Mouse (Mus musculus) limb, embryonic 14.5 days (tissue): ENCODE measurements around the gene Fhit. TPM values are rescaled to one million over a fixed set of nuclear protein-coding genes. Genes with fewer than 3 reads are reported as not detected.
A peak's percentile ranks its signal among the peaks of the same experiment; 100 is the strongest.

Source experiments
- ATAC-seq: fragments of 200-750 bp; cut with Nextera tagmentation; 2 replicates; pipeline ENCODE4 v1.8.0; 2017; ENCODE audit warnings: low read depth, moderate number of reproducible peaks, moderate TSS enrichment; ENCODE audit not compliant: low FRiP score
- DNase-seq: peaks from one replicate; pipeline ENCODE4 v3.0.0-alpha.2; 2015; ENCODE audit warnings: low spot score
- H3K27ac ChIP-seq: fragments of 300-500 bp; sonication (generic); replicated peaks from 2 replicates; pipeline ENCODE4 v1.5.1; 2014; ENCODE audit warnings: low read depth, mild to moderate bottlenecking, low read length, moderate library complexity, mixed read lengths
- H3K27me3 ChIP-seq: fragments of 300-500 bp; sonication (generic); 2 replicates; pipeline ENCODE4 v1.6.1; 2014; ENCODE audit warnings: low read length, mixed read lengths; ENCODE audit not compliant: control insufficient read depth, insufficient read depth
- H3K36me3 ChIP-seq: fragments of 300-500 bp; sonication (generic); 2 replicates; pipeline ENCODE4 v1.6.1; 2014; ENCODE audit warnings: mild to moderate bottlenecking, low read length, moderate library complexity, mixed read lengths; ENCODE audit not compliant: control insufficient read depth, insufficient read depth
- H3K4me1 ChIP-seq: fragments of 300-500 bp; sonication (generic); 2 replicates; pipeline ENCODE4 v1.6.1; 2014; ENCODE audit warnings: antibody characterized with exemption, low read length, mixed read lengths; ENCODE audit not compliant: control insufficient read depth, insufficient read depth
- H3K4me2 ChIP-seq: fragments of 300-500 bp; sonication (generic); replicated peaks from 2 replicates; pipeline ENCODE4 v1.6.1; 2014; ENCODE audit warnings: low read depth, mild to moderate bottlenecking, low read length, moderate library complexity; ENCODE audit not compliant: severe bottlenecking
- H3K4me3 ChIP-seq: fragments of 300-500 bp; sonication (generic); replicated peaks from 2 replicates; pipeline ENCODE4 v1.5.1; 2014; ENCODE audit warnings: low read length
- H3K9ac ChIP-seq: fragments of 300-500 bp; sonication (generic); 2 replicates; pipeline ENCODE4 v1.6.1; 2014; ENCODE audit warnings: mild to moderate bottlenecking, low read depth, low read length, moderate library complexity; ENCODE audit not compliant: severe bottlenecking
- H3K9me3 ChIP-seq: fragments of 300-500 bp; sonication (generic); 2 replicates; pipeline ENCODE4 v1.6.1; 2016; ENCODE audit warnings: low read length; ENCODE audit not compliant: control insufficient read depth
- POLR2A ChIP-seq: fragments of 200-500 bp; IDR thresholded peaks from 2 replicates; pipeline ENCODE4 v1.8.0; 2012; ENCODE audit warnings: inconsistent platforms, mild to moderate bottlenecking, moderate library complexity, borderline replicate concordance; ENCODE audit not compliant: insufficient read depth, insufficient read length; ENCODE audit errors: extremely low read depth
- WGBS: fragments of 180-500 bp; shearing (Covaris S2); extraction: QIAGEN DNeasy Blood & Tissue Kit; methylation state at CpG from one replicate; pipeline ENCODE4 v1.1.7; 2014; 5-methylcytosine and 5-hydroxymethylcytosine counted together
- polyA plus RNA-seq, 2 experiments: library from polyadenylated mRNA; depleted of rRNA in 1 of 2; stranded (reverse) in 1 of 2; unstranded in 1 of 2; fragments of >200 nt; fragmentation: Nextera tagmentation in 1 of 2; extraction: Ambion mirVana in 1 of 2; gene quantifications; 2 replicates each; pipeline versions ENCODE4 v1.2.1 to v1.2.3; 2012 to 2014

Fhit gene
- polyA plus RNA-seq, 2 experiments: 3.5 to 7.6 TPM

- DNase-seq (no peak), ATAC-seq (no peak)
- TF ChIP-seq POLR2A: no peak
- no peaks in the 10 kb centered on the region; the same call in 1 of the 2 replicates for H3K4me1 ChIP-seq
- no peak overlapping the region for H3K9ac ChIP-seq
- no peak overlapping the region for H3K27ac ChIP-seq
- WGBS: 50% methylated on average over 3 of the region's 3 CpGs
- H3K4me2 ChIP-seq: no peak overlapping the region
- H3K9me3 ChIP-seq: no peaks in the 10 kb centered on the region
- no peaks in the 10 kb centered on the region for H3K27me3 ChIP-seq
- no peak overlapping the region for H3K4me3 ChIP-seq
- H3K36me3 ChIP-seq: no peaks in the 10 kb centered on the region
Measured at GRCm38 (mm10) chr14:9620902-9621540, 1540.8 kb downstream of the Fhit start.

DNA sequence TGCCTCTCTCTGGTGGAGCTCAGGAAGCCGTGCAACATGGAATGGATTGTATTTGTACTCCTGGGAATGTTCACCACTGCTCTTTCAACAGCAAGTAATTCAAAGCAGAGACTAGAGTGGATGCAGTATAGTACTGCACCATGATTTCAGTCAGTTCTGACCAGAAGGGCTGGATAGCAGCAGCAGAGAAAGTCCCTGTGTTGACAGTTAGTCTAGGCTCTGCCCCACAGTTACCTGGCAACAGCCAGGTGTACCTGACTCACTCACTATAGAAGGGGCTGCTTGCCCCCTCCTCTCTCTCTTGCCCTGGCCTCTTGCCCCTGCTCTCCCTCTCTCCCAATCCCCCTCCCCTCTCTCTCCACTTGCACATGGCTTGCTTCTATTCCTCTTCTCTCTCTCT, 1542.0 kb downstream of the Fhit start:
- H3K36me3 ChIP-seq: no peaks in the 10 kb centered on the region
- ATAC-seq: no peak
- no peaks in the 10 kb centered on the region for H3K27me3 ChIP-seq
- no peak for DNase-seq
- H3K4me1 ChIP-seq: no peaks in the 10 kb centered on the region; the same call in 1 of the 2 replicates
- no peak overlapping the region for H3K9ac ChIP-seq
- 4% methylated on average over 1 of the region's 1 CpGs for WGBS
- H3K4me3 ChIP-seq: no peak overlapping the region
- H3K9me3 ChIP-seq: no peaks in the 10 kb centered on the region
- no peak for TF ChIP-seq POLR2A
- no peak overlapping the region for H3K4me2 ChIP-seq
- H3K27ac ChIP-seq: no peak overlapping the region

GRCm38 (mm10) chr14:9613126-9613525, 1548.7 kb downstream of the Fhit start:
- WGBS: 90% methylated on average over 3 of the region's 3 CpGs

GRCm38 (mm10) chr14:9609120-9609519, 1552.7 kb downstream of the Fhit start:
- no peak overlapping the region for H3K4me3 ChIP-seq
- H3K4me2 ChIP-seq: no peak overlapping the region
- H3K4me1 ChIP-seq: no peaks in the 10 kb centered on the region
- H3K36me3 ChIP-seq: no peaks in the 10 kb centered on the region
- no peak overlapping the region for H3K27ac ChIP-seq
- H3K9ac ChIP-seq: no peak overlapping the region
- 81% methylated on average over 7 of the region's 7 CpGs for WGBS
- ATAC-seq: no peak
- TF ChIP-seq POLR2A: no peak
- no peaks in the 10 kb centered on the region for H3K27me3 ChIP-seq
- no peak for DNase-seq
- H3K9me3 ChIP-seq: no peaks in the 10 kb centered on the region

More at GRCm38 (mm10) chr14:9613126-9613525, 1548.7 kb downstream of the Fhit start:
- no peak overlapping the region for H3K4me2 ChIP-seq
- no peaks in the 10 kb centered on the region for H3K4me1 ChIP-seq
- no peaks in the 10 kb centered on the region for H3K36me3 ChIP-seq
- no peak for DNase-seq
- no peak overlapping the region for H3K4me3 ChIP-seq
- no peaks in the 10 kb centered on the region for H3K9me3 ChIP-seq
- H3K27ac ChIP-seq: no peak overlapping the region
- H3K27me3 ChIP-seq: no peaks in the 10 kb centered on the region
- no peak for ATAC-seq
- TF ChIP-seq POLR2A: no peak
- H3K9ac ChIP-seq: no peak overlapping the region

DNA sequence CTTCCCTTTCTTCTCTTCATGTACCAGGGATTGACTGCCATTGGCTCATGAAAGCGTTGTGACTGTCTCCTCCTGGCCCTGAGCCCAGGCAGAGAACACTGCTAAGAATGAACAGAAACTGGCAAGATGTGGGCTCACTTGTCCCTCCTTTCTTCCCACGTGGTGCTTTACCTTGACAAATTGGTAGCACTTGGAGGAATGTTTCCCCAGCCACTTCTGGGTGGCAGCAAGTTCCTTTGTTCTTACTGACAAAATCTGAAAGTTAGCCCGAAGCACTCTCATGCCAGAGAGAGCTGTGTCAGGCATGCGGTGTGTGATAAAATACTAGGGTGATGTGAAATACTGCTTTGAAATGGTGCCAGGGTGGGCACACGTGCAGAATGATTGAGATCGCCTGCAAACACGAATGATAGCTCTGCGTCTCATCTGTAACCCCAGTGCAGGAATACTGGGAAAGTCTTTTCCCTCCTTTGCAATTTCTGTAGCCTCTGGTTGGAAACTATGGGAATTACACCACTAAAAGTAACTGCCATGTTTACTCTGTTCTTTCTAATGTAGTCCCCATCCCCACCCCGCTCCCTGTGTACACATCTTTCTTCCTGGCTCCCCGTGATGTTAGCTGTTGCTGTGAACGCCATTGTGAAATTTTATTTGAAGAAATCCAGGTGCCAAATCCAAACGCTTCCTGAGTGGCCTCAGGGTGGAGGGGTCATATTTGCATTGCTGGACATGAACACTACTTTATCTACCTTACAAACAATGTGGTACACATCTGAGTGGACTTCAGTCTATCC, 1555.1 kb downstream of the Fhit start:
- WGBS: 52% methylated on average over 12 of the region's 12 CpGs
- DNase-seq (peak; percentile 7), ATAC-seq (no peak)

More for the DNA sequence above, 1555.1 kb downstream of the Fhit start:
- H3K36me3 ChIP-seq: no peaks in the 10 kb centered on the region
- H3K4me2 ChIP-seq: no peak overlapping the region
- no peak overlapping the region for H3K4me3 ChIP-seq
- H3K27me3 ChIP-seq: no peaks in the 10 kb centered on the region
- H3K9me3 ChIP-seq: no peaks in the 10 kb centered on the region
- H3K27ac ChIP-seq: no peak overlapping the region
- no peak overlapping the region for H3K9ac ChIP-seq
- no peaks in the 10 kb centered on the region for H3K4me1 ChIP-seq
- TF ChIP-seq POLR2A: no peak
